Mouse (Mus musculus) spleen, adult 2 months (tissue): ENCODE results near the gene Marf1. TPM values are rescaled to one million over a fixed set of nuclear protein-coding genes. Genes with fewer than 3 reads are reported as not detected.
"Not testable (repeated sequence)": the region's sequence is repeated elsewhere in the genome, so short reads cannot be mapped to it uniquely, and the experiment has no call there.

Source experiments
- DNase-seq, 2 experiments: peaks; one replicate each; pipeline versions ENCODE4 v3.0.0 to v3.0.0-alpha.2; 2012 to 2021; ENCODE audit warnings: low spot score in 2 of 2, low read depth in 1 of 2
- H3K27ac ChIP-seq: fragments of 200-500 bp; 2 replicates; pipeline ENCODE4 v1.5.1; 2012; ENCODE audit warnings: low read length, inconsistent platforms; ENCODE audit not compliant: insufficient read depth
- H3K27me3 ChIP-seq: fragments of 200-500 bp; 2 replicates; pipeline ENCODE4 v1.6.1; 2012; ENCODE audit warnings: mild to moderate bottlenecking, moderate library complexity, low read length, inconsistent platforms; ENCODE audit not compliant: control insufficient read depth, insufficient read depth
- H3K36me3 ChIP-seq: fragments of 200-500 bp; 2 replicates; pipeline ENCODE4 v1.6.1; 2012; ENCODE audit warnings: mild to moderate bottlenecking, low read length, inconsistent platforms; ENCODE audit not compliant: control insufficient read depth, insufficient read depth
- H3K4me1 ChIP-seq: fragments of 200-500 bp; 2 replicates; pipeline ENCODE4 v1.6.1; 2011; ENCODE audit warnings: inconsistent platforms; ENCODE audit not compliant: control insufficient read depth, insufficient read depth, insufficient read length
- H3K4me3 ChIP-seq: fragments of 200-500 bp; 2 replicates; pipeline ENCODE4 v1.5.1; 2011; ENCODE audit warnings: mild to moderate bottlenecking, inconsistent platforms; ENCODE audit not compliant: insufficient read depth, insufficient read length; ENCODE audit errors: extremely low read depth
- CTCF ChIP-seq: fragments of 200-500 bp; IDR thresholded peaks from 2 replicates; pipeline ENCODE4 v1.5.1; 2011; ENCODE audit warnings: mild to moderate bottlenecking, inconsistent platforms; ENCODE audit not compliant: insufficient read depth, insufficient read length, insufficient replicate concordance; ENCODE audit errors: extremely low read depth
- POLR2A ChIP-seq: fragments of 200-500 bp; IDR thresholded peaks from 2 replicates; pipeline ENCODE4 v1.6.1; 2011; ENCODE audit warnings: low read depth, low read length, inconsistent platforms
- WGBS: fragments of 180-500 bp; shearing (Covaris S2); methylation state at CpG from one replicate; pipeline ENCODE4 v1.1.7; 2018; 5-methylcytosine and 5-hydroxymethylcytosine counted together
- polyA plus RNA-seq: library from polyadenylated mRNA; depleted of rRNA; stranded (reverse); fragments of >200 nt; gene quantifications from 2 replicates; pipeline ENCODE4 v1.2.3, GENCODE M21; 2012

Marf1 gene
- polyA plus RNA-seq, 1 experiment, result 11.5 TPM

DNA sequence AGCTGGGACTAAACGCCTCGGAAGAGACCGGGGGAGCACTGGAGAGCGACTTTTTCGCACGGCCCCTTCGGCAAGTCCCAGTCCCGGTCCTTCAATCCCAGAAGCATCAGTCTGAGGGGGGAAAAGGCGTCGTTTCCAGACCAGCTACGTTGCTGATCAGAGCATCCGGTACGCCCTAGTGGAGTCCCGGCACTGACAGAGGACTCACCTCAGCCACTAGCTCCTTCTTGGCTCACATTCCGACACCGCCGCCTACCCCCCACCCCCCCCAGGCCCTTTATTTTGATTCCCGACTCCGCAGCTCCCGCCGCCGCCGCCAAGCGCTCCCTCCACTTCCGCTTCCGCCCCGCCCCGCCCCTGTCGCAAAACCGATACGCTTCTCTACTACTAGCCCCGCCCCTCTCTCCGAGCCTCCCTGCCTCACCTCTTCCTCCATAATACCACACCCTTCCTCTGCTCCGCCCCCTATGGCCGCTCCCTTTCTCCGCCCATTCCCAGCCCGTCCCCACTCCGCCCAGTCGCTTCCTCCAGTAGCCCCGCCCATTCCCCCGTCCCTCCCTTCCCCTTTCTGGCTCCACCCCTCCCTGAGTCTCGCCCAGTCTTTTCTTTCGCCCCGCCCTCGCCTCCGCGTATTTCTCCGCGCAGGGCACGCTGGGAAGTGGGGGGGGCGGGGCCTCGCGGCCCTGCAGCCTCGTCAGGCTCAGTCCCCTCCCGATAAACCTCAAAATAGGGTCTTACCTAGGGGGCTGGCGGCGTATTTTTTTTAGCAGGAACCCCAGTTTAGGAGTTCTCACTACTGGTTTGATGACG is 4.0 kb downstream of the Marf1 start:
- Histone ChIP-seq H3K36me3 (no peaks in the 10 kb centered on the region), H3K4me1 (no peaks in the 10 kb centered on the region; the same call in 1 of the 2 replicates), H3K27me3 (no peaks in the 10 kb centered on the region), H3K4me3 (peak overlapping the region; percentile 96), H3K27ac (peak overlapping the region; percentile 93)
- TF ChIP-seq CTCF, result no peak
- TF ChIP-seq POLR2A, result peak; percentile 93
- 1% methylated on average over 50 of the region's 58 CpGs for WGBS
- DNase-seq, result peak; percentile 98 to 100

DNA sequence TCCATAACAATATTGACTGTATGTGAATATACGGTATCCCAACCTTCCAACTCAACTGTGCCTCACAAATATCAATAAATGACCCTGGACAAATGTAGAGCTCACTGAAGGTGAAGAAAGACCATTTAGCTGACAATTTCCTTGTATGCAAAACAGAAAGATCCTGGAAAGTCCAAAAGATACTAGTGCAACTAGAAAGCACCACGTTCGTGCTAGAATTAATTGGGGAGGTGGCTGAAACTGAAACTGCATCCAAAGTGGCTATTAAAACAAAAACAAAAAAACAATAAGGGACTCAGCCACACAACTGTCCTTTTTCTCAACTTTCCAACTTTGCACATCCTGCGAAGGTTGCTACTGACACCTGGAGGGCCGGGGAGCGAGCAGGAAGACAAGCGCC is 4.6 kb downstream of the Marf1 start:
- Histone ChIP-seq H3K27me3 (no peaks in the 10 kb centered on the region), H3K4me3 (peak overlapping the region; percentile 96), H3K4me1 (no peaks in the 10 kb centered on the region; the same call in 1 of the 2 replicates), H3K36me3 (peaks cover under 1% of the 10 kb centered on the region; the same call in 1 of the 2 replicates), H3K27ac (peak overlapping the region; percentile 80)
- DNase-seq, result no peak
- TF ChIP-seq POLR2A (no peak), CTCF (no peak)
- 6% methylated on average over 7 of the region's 7 CpGs for WGBS

- 94% methylated on average over 6 of the region's 6 CpGs for WGBS
- DNase-seq, result no peak
- no peak overlapping the region for H3K27ac ChIP-seq
These were observed 6.8 kb downstream of the Marf1 start for GRCm38 (mm10) chr16:14156312-14156711.

GRCm38 (mm10) chr16:14155638-14156037 is 7.5 kb downstream of the Marf1 start:
- 81% methylated on average over 1 of the region's 2 CpGs for WGBS
- not testable (repeated sequence) for H3K27me3 ChIP-seq, H3K4me1 ChIP-seq, H3K27ac ChIP-seq, DNase-seq, H3K4me3 ChIP-seq
- H3K36me3 ChIP-seq, result peaks cover 18% of the 10 kb centered on the region

More at GRCm38 (mm10) chr16:14156312-14156711, 6.8 kb downstream of the Marf1 start:
- H3K27me3 ChIP-seq, result no peaks in the 10 kb centered on the region
- H3K4me1 ChIP-seq, result no peaks in the 10 kb centered on the region
- H3K4me3 ChIP-seq, result no peak overlapping the region
- TF ChIP-seq CTCF, result no peak
- TF ChIP-seq POLR2A, result no peak
- peaks cover 14% of the 10 kb centered on the region for H3K36me3 ChIP-seq

- TF ChIP-seq CTCF (no peak), POLR2A (no peak)
- no peak for DNase-seq
- Histone ChIP-seq H3K27me3 (no peaks in the 10 kb centered on the region), H3K4me1 (no peaks in the 10 kb centered on the region), H3K4me3 (no peak overlapping the region), H3K36me3 (peaks cover 30% of the 10 kb centered on the region), H3K27ac (no peak overlapping the region)
- 86% methylated on average over 4 of the region's 4 CpGs for WGBS
These were observed 11.4 kb downstream of the Marf1 start for GRCm38 (mm10) chr16:14151718-14152117.

GRCm38 (mm10) chr16:14147712-14148111 is 15.4 kb downstream of the Marf1 start:
- no peak for DNase-seq
- Histone ChIP-seq H3K4me1 (no peaks in the 10 kb centered on the region), H3K27me3 (no peaks in the 10 kb centered on the region), H3K27ac (no peak overlapping the region), H3K36me3 (peaks cover 49% of the 10 kb centered on the region), H3K4me3 (no peak overlapping the region)
- TF ChIP-seq POLR2A (no peak), CTCF (no peak)

GRCm38 (mm10) chr16:14143298-14143697 is 19.9 kb downstream of the Marf1 start:
- no peak overlapping the region for H3K4me3 ChIP-seq
- H3K36me3 ChIP-seq, result peaks cover 56% of the 10 kb centered on the region
- DNase-seq, result no peak
- no peak overlapping the region for H3K27ac ChIP-seq
- TF ChIP-seq POLR2A, result no peak
- TF ChIP-seq CTCF, result no peak
- 90% methylated on average over 3 of the region's 3 CpGs for whole genome bisulfite sequencing
- no peaks in the 10 kb centered on the region for H3K27me3 ChIP-seq
- no peaks in the 10 kb centered on the region for H3K4me1 ChIP-seq

DNA sequence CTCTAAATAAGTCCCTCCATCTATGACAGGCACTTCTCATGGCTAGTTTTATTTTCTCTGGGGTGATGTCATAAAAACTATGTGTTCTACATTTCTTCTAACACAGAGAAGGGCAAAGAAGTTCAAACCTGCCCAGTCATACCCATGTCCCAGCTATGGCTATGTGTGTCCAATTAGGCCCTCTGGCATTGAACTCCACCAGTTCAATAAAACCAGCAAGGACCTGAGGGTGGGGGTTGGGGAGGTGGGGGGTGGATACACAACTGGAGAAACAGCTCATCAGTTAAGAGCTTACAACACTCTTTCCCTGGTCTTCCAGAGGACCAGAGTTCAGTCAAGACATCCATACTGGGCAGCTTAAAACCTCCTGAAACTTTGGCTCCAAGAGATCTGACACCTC is 24.0 kb downstream of the Marf1 start:
- DNase-seq, result no peak
- TF ChIP-seq POLR2A (no peak), CTCF (no peak)
- no peaks in the 10 kb centered on the region for H3K4me1 ChIP-seq
- H3K27me3 ChIP-seq, result no peaks in the 10 kb centered on the region
- H3K36me3 ChIP-seq, result peaks cover 55% of the 10 kb centered on the region
- no peak overlapping the region for H3K4me3 ChIP-seq
- no peak overlapping the region for H3K27ac ChIP-seq
